Mouse (Mus musculus) kidney, adult 18-20 months (tissue): ENCODE measurements at regions not wholly inside any gene's neighbourhood (a gene's known extent, or its start where the extent isn't known, plus 50 kb on each side); places are given as distances from the start of the nearest gene placed in this dataset.
A peak's percentile ranks its signal among the peaks of the same experiment; 100 is the strongest.
"Not testable (repeated sequence)": the region's sequence is repeated elsewhere in the genome, so short reads cannot be mapped to it uniquely, and the experiment has no call there.

ENCODE experiments used
- DNase-seq: peaks from one replicate; pipeline ENCODE4 v3.0.0; 2021

GRCm38 (mm10) chr13:52217066-52217465 lies 314.0 kb downstream of the Diras2 start:
- no peak for DNase-seq

- DNase-seq, result no peak
Observed at GRCm38 (mm10) chr13:52217741-52218140, 313.3 kb downstream of the Diras2 start.

GRCm38 (mm10) chr13:52222315-52223097 lies 308.6 kb downstream of the Diras2 start:
- DNase-seq, result peak; percentile 17

- DNase-seq, result peak; percentile 50
Observed at GRCm38 (mm10) chr13:52223098-52223962, 307.7 kb downstream of the Diras2 start.

- DNase-seq, result no peak
Observed at GRCm38 (mm10) chr13:52233971-52234370, 297.1 kb downstream of the Diras2 start.

GRCm38 (mm10) chr13:52236105-52236504 lies 295.0 kb downstream of the Diras2 start:
- DNase-seq, result peak; percentile 10

GRCm38 (mm10) chr13:52239563-52239962 lies 291.5 kb downstream of the Diras2 start:
- DNase-seq, result no peak

- DNase-seq, result no peak
Observed at GRCm38 (mm10) chr13:52241761-52242160, 289.3 kb downstream of the Diras2 start.

- DNase-seq, result no peak
Observed at GRCm38 (mm10) chr13:52249492-52249891, 281.6 kb downstream of the Diras2 start.

- DNase-seq, result no peak
Observed at GRCm38 (mm10) chr13:52250371-52250770, 280.7 kb downstream of the Diras2 start.

- no peak for DNase-seq
Observed at GRCm38 (mm10) chr13:52252303-52252702, 278.8 kb downstream of the Diras2 start.

GRCm38 (mm10) chr13:52252726-52253125 lies 278.4 kb downstream of the Diras2 start:
- not testable (repeated sequence) for DNase-seq

- DNase-seq, result peak; percentile 34
Observed at GRCm38 (mm10) chr13:52253138-52253537, 277.9 kb downstream of the Diras2 start.

- no peak for DNase-seq
Observed at GRCm38 (mm10) chr13:52254185-52254584, 276.9 kb downstream of the Diras2 start.

GRCm38 (mm10) chr13:52255697-52256096 lies 275.4 kb downstream of the Diras2 start:
- DNase-seq, result no peak

GRCm38 (mm10) chr13:52258373-52258772 lies 272.7 kb downstream of the Diras2 start:
- DNase-seq, result no peak

- DNase-seq, result no peak
Observed at GRCm38 (mm10) chr13:52262949-52263550, 268.0 kb downstream of the Diras2 start.

GRCm38 (mm10) chr13:52268279-52268678 lies 262.8 kb downstream of the Diras2 start:
- no peak for DNase-seq

GRCm38 (mm10) chr13:52273502-52274246 lies 257.4 kb downstream of the Diras2 start:
- DNase-seq, result no peak

- no peak for DNase-seq
Observed at GRCm38 (mm10) chr13:52275196-52275595, 255.9 kb downstream of the Diras2 start.

- no peak for DNase-seq
Observed at GRCm38 (mm10) chr13:52275675-52276074, 255.4 kb downstream of the Diras2 start.

- DNase-seq, result no peak
Observed at GRCm38 (mm10) chr13:52277195-52277594, 253.9 kb downstream of the Diras2 start.

GRCm38 (mm10) chr13:52278831-52279230 lies 252.2 kb downstream of the Diras2 start:
- no peak for DNase-seq
